Mouse (Mus musculus): ENCODE results near the gene March9. TPM values are rescaled to one million over a fixed set of nuclear protein-coding genes. Genes with fewer than 3 reads are reported as not detected.
"Not testable (repeated sequence)": the region's sequence is repeated elsewhere in the genome, so short reads cannot be mapped to it uniquely, and the experiment has no call there.

Gene March9
- total and polyA plus RNA-seq, 3 experiments = 2.1 to 5.2 TPM; not detected in 1

DNA sequence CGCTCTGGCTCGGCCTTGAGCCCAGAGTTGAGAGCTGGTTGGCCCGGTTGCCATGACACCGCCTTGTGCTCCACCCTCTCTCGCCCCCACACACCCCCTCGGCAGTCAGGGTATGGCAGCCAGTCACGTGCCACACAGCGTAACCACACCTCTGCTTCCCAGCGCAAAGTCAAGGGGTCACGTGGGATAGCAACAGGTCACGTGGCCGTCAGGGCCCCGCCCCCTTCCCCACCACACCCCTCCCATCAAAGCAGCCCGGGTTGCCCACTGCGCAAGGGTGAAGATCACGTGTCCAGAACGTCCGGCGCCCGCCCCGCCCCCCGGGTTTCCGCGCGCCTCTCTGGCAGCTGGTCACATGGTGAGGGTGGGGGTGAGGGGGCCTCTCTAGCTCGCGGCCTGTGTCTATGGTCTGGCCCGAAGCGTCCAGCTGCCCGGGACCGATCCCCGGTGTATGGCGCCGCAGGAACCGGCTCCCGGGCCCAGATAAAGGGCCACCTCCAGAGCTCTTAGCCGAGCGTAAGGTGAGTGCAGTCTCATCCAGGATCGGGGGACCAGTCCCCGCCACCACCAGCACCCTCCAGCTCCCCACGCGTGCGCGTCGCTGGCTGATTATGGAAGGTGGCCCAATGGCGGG lies 3.4 kb upstream of the March9 start, which contains the start of gene Cdk4 (continued):
- TF ChIP-seq CHD2 (IDR thresholded peaks at IDR 0.05; ENCODE audit: low read length) (no peak), ZMIZ1 (IDR thresholded peaks at IDR 0.05; ENCODE audit: low read depth, low read length) (peak; percentile 3; the same call in 1 of the 2 replicates), MYC (IDR thresholded peaks at IDR 0.05; ENCODE audit: low read depth, low read length) (peak; percentile 9; the same call in 1 of the 2 replicates), ZC3H11A (IDR thresholded peaks at IDR 0.05; ENCODE audit: low read depth, low read length) (no peak), SIN3A (IDR thresholded peaks at IDR 0.05; ENCODE audit: low read length) (peak; percentile 94), JUND (IDR thresholded peaks at IDR 0.05; ENCODE audit: low read depth, low read length) (no peak), MYB (IDR thresholded peaks at IDR 0.05; ENCODE audit: low read depth, low read length) (no peak), MXI1 (IDR thresholded peaks at IDR 0.05; ENCODE audit: low read depth, low read length) (peak; percentile 97), KAT2A (conservative IDR thresholded peaks at IDR 0.05; ENCODE audit: low read depth, low read length) (no peak; the same call in 1 of the 2 replicates), ZKSCAN1 (IDR thresholded peaks at IDR 0.05; ENCODE audit: low read depth, low read length) (no peak), POLR2A (IDR thresholded peaks at IDR 0.05; ENCODE audit: control insufficient read depth in 1 of 2, insufficient read depth in 1 of 2, low read depth in 1 of 2, low read length in 2 of 2, poor library complexity in 1 of 2) (peak; percentile 75 to 88), CTCF (IDR thresholded peaks at IDR 0.05 in 2 of 3, conservative IDR thresholded peaks at IDR 0.05 in 1 of 3; ENCODE audit: control insufficient read depth in 1 of 3, insufficient read depth in 1 of 3, low read depth in 2 of 3, low read length in 3 of 3, poor library complexity in 1 of 3, severe bottlenecking in 1 of 3) (no peak), ZNF384 (IDR thresholded peaks at IDR 0.05; ENCODE audit: low read depth, low read length) (no peak), RAD21 (IDR thresholded peaks at IDR 0.05; ENCODE audit: low read depth, low read length) (no peak), RCOR1 (IDR thresholded peaks at IDR 0.05; ENCODE audit: low read depth, low read length) (no peak), MAZ (IDR thresholded peaks at IDR 0.05; ENCODE audit: low read depth, low read length) (peak; percentile 96)

DNA sequence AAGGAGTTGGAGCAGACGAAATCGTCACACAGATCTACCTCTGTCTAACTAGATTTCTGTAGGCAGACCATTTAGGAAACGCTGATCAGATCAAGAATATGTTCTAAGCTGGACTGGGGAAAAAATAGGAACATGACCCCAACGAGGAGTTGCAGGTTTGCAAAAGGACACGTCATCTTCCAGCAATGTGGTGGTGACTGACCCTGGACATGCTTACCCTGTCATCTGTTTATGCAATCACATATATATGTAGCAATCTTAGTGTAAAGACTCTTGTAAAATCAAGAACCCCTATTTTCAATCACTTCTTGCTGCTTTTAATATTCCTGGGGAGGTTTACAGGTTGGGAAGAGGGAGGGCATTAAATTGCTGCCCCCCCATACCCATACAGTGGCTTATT lies 2.5 kb upstream of the March9 start:
- Histone ChIP-seq H3K4me3 (ENCODE audit: control insufficient read depth in 1 of 2, insufficient read depth in 1 of 2, low read depth in 2 of 2, low read length in 2 of 2) (peak overlapping the region in 1 of 2 experiments; percentile 33; a peak in 1 of 4 replicates), H3K79me2 (ENCODE audit: control insufficient read depth, insufficient read depth, low read length, poor library complexity) (peaks cover 22% of the 10 kb centered on the region), H3K27ac (ENCODE audit: control insufficient read depth, low read depth, low read length) (no peak overlapping the region; the same call in 1 of the 2 replicates), H3K36me3 (ENCODE audit: control insufficient read depth in 1 of 2, insufficient read depth in 2 of 2, low read length in 2 of 2) (peaks cover 14 to 28% of the 10 kb centered on the region in 2 experiments), H3K9me3 (replicated peaks; ENCODE audit: insufficient read depth, low read length) (no peaks in the 10 kb centered on the region), H3K27me3 (ENCODE audit: control insufficient read depth in 1 of 2, insufficient read depth in 2 of 2, low read length in 2 of 2) (no peaks in the 10 kb centered on the region), H3K4me1 (ENCODE audit: control insufficient read depth in 1 of 2, insufficient read depth in 2 of 2, low read length in 2 of 2) (peaks cover 3 to 21% of the 10 kb centered on the region in 2 experiments), H3K9ac (ENCODE audit: control insufficient read depth, low read depth, low read length, poor library complexity, severe bottlenecking) (peak overlapping the region; percentile 35)
- TF ChIP-seq MEF2A (IDR thresholded peaks at IDR 0.05; ENCODE audit: extremely low read depth, insufficient replicate concordance, low read depth, low read length, poor library complexity, severe bottlenecking) (no peak), MAZ (IDR thresholded peaks at IDR 0.05; ENCODE audit: low read depth, low read length) (no peak), ZMIZ1 (IDR thresholded peaks at IDR 0.05; ENCODE audit: low read depth, low read length) (no peak), E2F4 (IDR thresholded peaks at IDR 0.05; ENCODE audit: borderline replicate concordance, low read depth, low read length) (no peak)
- DNase-seq (ENCODE audit: low read depth, low spot score) = no peak

DNA sequence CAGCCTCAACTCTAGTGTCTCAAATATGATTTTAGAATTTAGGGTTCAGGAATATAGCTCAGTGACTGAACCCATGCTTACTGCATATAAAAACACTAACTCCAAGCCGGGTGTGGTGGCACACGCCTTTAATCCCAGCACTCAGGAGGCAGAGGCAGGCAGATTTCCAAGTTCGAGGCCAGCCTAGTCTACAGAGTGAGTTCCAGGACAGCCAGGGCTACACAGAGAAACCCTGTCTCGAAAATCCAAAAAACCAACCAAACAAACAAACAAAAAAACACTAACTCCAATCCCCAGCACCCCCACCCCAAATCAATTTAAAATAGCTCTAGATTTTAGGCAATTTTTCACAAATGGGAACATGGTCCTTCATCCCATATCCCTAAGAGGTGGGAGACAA lies 2.1 kb upstream of the March9 start:
- Histone ChIP-seq H3K36me3 (ENCODE audit: control insufficient read depth in 1 of 2, insufficient read depth in 2 of 2, low read length in 2 of 2) (peaks cover 12 to 24% of the 10 kb centered on the region in 2 experiments), H3K79me2 (ENCODE audit: control insufficient read depth, insufficient read depth, low read length, poor library complexity) (peaks cover 21% of the 10 kb centered on the region), H3K9ac (ENCODE audit: control insufficient read depth, low read depth, low read length, poor library complexity, severe bottlenecking) (peak overlapping the region; percentile 30; the same call in 1 of the 2 replicates), H3K4me1 (ENCODE audit: control insufficient read depth in 1 of 2, insufficient read depth in 2 of 2, low read length in 2 of 2) (peaks cover 3 to 21% of the 10 kb centered on the region in 2 experiments)
- H3K27ac ChIP-seq (ENCODE audit: control insufficient read depth, low read depth, low read length); H3K4me3 ChIP-seq (ENCODE audit: control insufficient read depth in 1 of 2, insufficient read depth in 1 of 2, low read depth in 2 of 2, low read length in 2 of 2); H3K9me3 ChIP-seq (replicated peaks; ENCODE audit: insufficient read depth, low read length); H3K27me3 ChIP-seq (ENCODE audit: control insufficient read depth in 1 of 2, insufficient read depth in 2 of 2, low read length in 2 of 2); DNase-seq (ENCODE audit: low read depth, low spot score): not testable (repeated sequence)
